Mouse (Mus musculus) frontal cortex, adult (tissue): ENCODE measurements around the gene Rps2.

Source experiments
- ATAC-seq: cut with Nextera tagmentation; 2 replicates; pipeline ENCODE4 v1.9.2; 2017; ENCODE audit warnings: mild to moderate bottlenecking, moderate library complexity, mixed read lengths; ENCODE audit not compliant: low TSS enrichment

Gene Rps2

GRCm38 (mm10) chr17:24769146-24769545, 51.2 kb downstream of the Rps2 start:
- no peak for ATAC-seq
